Mouse (Mus musculus) midbrain, embryonic 14.5 days (tissue): ENCODE measurements around the gene Ryr3. TPM values are rescaled to one million over a fixed set of nuclear protein-coding genes. Genes with fewer than 3 reads are reported as not detected.
"Not testable (repeated sequence)": the region's sequence is repeated elsewhere in the genome, so short reads cannot be mapped to it uniquely, and the experiment has no call there.

ENCODE experiments used
- ATAC-seq: fragments of 200-750 bp; cut with Nextera tagmentation; 2 replicates; pipeline ENCODE4 v1.8.0; 2017; ENCODE audit warnings: moderate number of reproducible peaks, moderate library complexity; ENCODE audit not compliant: low FRiP score, low TSS enrichment
- DNase-seq: peaks from one replicate; pipeline ENCODE4 v3.0.0-alpha.2; 2015
- H3K27ac ChIP-seq: fragments of 300-500 bp; sonication (generic); replicated peaks from 2 replicates; pipeline ENCODE4 v1.5.1; 2014; ENCODE audit warnings: mild to moderate bottlenecking, low read depth, low read length, moderate library complexity
- H3K27me3 ChIP-seq: fragments of 300-500 bp; sonication (generic); 2 replicates; pipeline ENCODE4 v1.6.1; 2014; ENCODE audit warnings: low read length, control low read depth, mixed read lengths; ENCODE audit not compliant: control insufficient read depth, insufficient read depth
- H3K36me3 ChIP-seq: fragments of 300-500 bp; sonication (generic); 2 replicates; pipeline ENCODE4 v1.6.1; 2014; ENCODE audit warnings: low read length, control low read depth; ENCODE audit not compliant: control insufficient read depth, insufficient read depth
- H3K4me1 ChIP-seq: fragments of 300-500 bp; sonication (generic); 2 replicates; pipeline ENCODE4 v1.6.1; 2014; ENCODE audit warnings: mild to moderate bottlenecking, antibody characterized with exemption, low read length, control low read depth; ENCODE audit not compliant: control insufficient read depth, insufficient read depth
- H3K4me2 ChIP-seq: fragments of 300-500 bp; sonication (generic); 2 replicates; pipeline ENCODE4 v1.6.1; 2014; ENCODE audit warnings: mild to moderate bottlenecking, low read length, moderate library complexity
- H3K4me3 ChIP-seq: fragments of 300-500 bp; sonication (generic); replicated peaks from 2 replicates; pipeline ENCODE4 v1.5.1; 2014; ENCODE audit warnings: low read depth, low read length
- H3K9ac ChIP-seq: fragments of 300-500 bp; sonication (generic); replicated peaks from 2 replicates; pipeline ENCODE4 v1.6.1; 2014; ENCODE audit warnings: mild to moderate bottlenecking, low read length, moderate library complexity
- H3K9me3 ChIP-seq: fragments of 300-500 bp; sonication (generic); 2 replicates; pipeline ENCODE4 v1.6.1; 2016; ENCODE audit warnings: low read length, control low read depth, mixed read lengths; ENCODE audit not compliant: control insufficient read depth
- WGBS: fragments of 180-500 bp; shearing (Covaris S2); extraction: QIAGEN DNeasy Blood & Tissue Kit; methylation state at CpG from one replicate; pipeline ENCODE4 v1.1.7; 2014; 5-methylcytosine and 5-hydroxymethylcytosine counted together
- polyA plus RNA-seq: library from polyadenylated mRNA; unstranded; fragments of >200 nt; fragmentation: Nextera tagmentation; extraction: Ambion mirVana; gene quantifications from 2 replicates; pipeline ENCODE4 v1.2.1, GENCODE M21; 2014

Ryr3 gene
- polyA plus RNA-seq, 1 experiment from 2014 or later: 4.3 TPM

DNA sequence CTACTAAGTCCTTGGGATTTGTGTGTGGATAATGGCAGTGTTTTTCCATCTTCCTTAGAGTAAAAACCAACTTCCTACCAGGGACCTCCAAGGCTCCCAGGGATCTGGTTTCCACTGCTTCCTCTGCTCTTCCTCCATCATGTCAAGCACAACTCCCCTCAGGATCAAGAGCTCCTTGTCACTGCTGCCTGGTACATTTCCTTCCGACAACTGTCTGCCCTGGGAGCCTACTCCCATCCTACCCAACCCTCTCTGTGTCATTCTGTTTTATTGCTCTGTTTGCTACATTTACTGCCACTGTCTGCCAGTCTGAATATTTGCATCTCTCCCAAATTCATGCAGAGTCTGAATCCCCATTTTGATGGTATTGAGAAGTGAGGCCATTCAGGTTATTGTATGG is 97.8 kb downstream of the Ryr3 start:
- ATAC-seq (no peak), DNase-seq (no peak)
- Histone ChIP-seq H3K9ac (no peak overlapping the region), H3K27ac (no peak overlapping the region), H3K9me3 (no peaks in the 10 kb centered on the region), H3K27me3 (no peaks in the 10 kb centered on the region), H3K36me3 (no peaks in the 10 kb centered on the region), H3K4me1 (no peaks in the 10 kb centered on the region), H3K4me3 (no peak overlapping the region), H3K4me2 (no peak overlapping the region)
- 97% methylated on average over 1 of the region's 1 CpGs for WGBS

- no peak overlapping the region for H3K4me3 ChIP-seq
- H3K9ac ChIP-seq: no peak overlapping the region
- H3K27me3 ChIP-seq: no peaks in the 10 kb centered on the region
- DNase-seq (no peak), ATAC-seq (no peak)
- 94% methylated on average over 2 of the region's 2 CpGs for WGBS
- H3K36me3 ChIP-seq: no peaks in the 10 kb centered on the region
- no peaks in the 10 kb centered on the region for H3K9me3 ChIP-seq
- H3K4me1 ChIP-seq: no peaks in the 10 kb centered on the region
- H3K4me2 ChIP-seq: no peak overlapping the region
- H3K27ac ChIP-seq: no peak overlapping the region
These were observed 100.1 kb downstream of the Ryr3 start for GRCm38 (mm10) chr2:113116788-113117187.

DNA sequence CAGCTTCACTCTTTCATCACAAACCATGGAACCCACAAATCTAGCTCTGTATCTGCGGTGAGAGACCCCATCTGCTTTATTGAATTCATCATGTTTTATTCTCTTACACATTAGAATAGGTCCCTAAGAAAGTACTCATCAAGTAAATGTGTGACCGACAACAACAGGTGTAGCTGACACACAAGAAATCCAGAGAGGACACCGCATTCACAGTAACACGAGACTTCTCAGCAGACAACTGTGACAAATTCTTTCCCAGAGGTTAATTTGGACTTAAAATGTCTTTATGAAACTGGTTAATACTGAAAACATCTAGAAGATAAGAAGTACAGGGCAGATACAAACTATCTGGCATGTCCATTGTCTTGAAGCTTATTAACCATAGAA is 101.0 kb downstream of the Ryr3 start:
- Histone ChIP-seq H3K27me3 (no peaks in the 10 kb centered on the region), H3K4me2 (no peak overlapping the region), H3K4me1 (no peaks in the 10 kb centered on the region), H3K27ac (no peak overlapping the region), H3K9ac (no peak overlapping the region), H3K36me3 (no peaks in the 10 kb centered on the region), H3K4me3 (no peak overlapping the region), H3K9me3 (no peaks in the 10 kb centered on the region)
- ATAC-seq (no peak), DNase-seq (no peak)
- WGBS: 86% methylated on average over 4 of the region's 4 CpGs

GRCm38 (mm10) chr2:113115248-113115896 is 101.5 kb downstream of the Ryr3 start:
- Histone ChIP-seq H3K4me2 (no peak overlapping the region), H3K36me3 (no peaks in the 10 kb centered on the region), H3K4me1 (no peaks in the 10 kb centered on the region), H3K27me3 (no peaks in the 10 kb centered on the region), H3K9me3 (no peaks in the 10 kb centered on the region), H3K27ac (no peak overlapping the region), H3K9ac (no peak overlapping the region), H3K4me3 (no peak overlapping the region)
- no peak for DNase-seq
- ATAC-seq: no peak
- 88% methylated on average over 4 of the region's 4 CpGs for WGBS

DNA sequence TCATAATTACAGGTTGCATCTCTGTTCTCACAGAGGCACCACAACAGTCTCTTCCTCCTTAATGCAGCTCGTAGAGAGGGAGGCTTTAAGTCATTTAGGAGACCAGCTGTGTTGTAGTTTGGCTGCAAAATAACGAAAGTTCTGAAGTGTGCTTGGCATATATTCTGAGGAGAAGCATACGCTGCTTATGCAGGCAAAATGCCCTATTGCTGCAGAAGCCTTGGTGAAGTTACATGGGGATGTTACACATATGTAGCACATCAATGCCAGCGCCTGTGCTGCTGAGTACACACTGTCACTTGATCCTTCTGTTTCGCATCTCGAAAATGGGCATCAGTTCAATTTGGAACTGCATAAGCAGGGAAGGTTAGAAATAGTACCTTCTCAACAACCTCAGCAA is 112.3 kb downstream of the Ryr3 start:
- H3K36me3 ChIP-seq: no peaks in the 10 kb centered on the region
- no peak overlapping the region for H3K4me2 ChIP-seq
- H3K9me3 ChIP-seq: no peaks in the 10 kb centered on the region
- no peak overlapping the region for H3K9ac ChIP-seq
- DNase-seq (no peak), ATAC-seq (no peak)
- no peak overlapping the region for H3K4me3 ChIP-seq
- H3K27me3 ChIP-seq: no peaks in the 10 kb centered on the region
- no peaks in the 10 kb centered on the region for H3K4me1 ChIP-seq
- 88% methylated on average over 6 of the region's 6 CpGs for WGBS
- H3K27ac ChIP-seq: no peak overlapping the region

DNA sequence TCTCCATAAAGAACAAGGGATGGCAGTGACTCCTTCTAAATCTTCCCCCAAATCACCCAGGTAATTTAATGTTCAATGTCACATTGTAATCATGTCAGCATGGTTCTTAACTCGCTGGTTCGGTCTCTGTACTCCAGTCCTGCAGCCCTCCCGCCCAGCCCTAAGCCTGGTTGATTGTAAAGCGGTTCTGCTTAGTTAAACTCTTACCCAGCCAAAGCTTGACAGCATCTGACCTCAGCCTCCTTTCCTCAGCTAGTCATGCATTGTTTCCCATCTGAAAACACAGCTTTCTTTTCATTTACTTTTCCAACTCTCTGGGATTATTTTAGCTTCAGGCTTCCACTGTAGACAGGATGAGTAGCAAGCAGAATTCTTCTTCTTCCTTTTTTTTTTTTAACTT is 121.7 kb downstream of the Ryr3 start:
- Histone ChIP-seq H3K4me2 (no peak overlapping the region), H3K4me3 (no peak overlapping the region), H3K27me3 (no peaks in the 10 kb centered on the region), H3K4me1 (no peaks in the 10 kb centered on the region), H3K27ac (no peak overlapping the region), H3K36me3 (no peaks in the 10 kb centered on the region), H3K9me3 (no peaks in the 10 kb centered on the region), H3K9ac (no peak overlapping the region)
- ATAC-seq (no peak), DNase-seq (no peak)
- 61% methylated on average over 4 of the region's 4 CpGs for WGBS

DNA sequence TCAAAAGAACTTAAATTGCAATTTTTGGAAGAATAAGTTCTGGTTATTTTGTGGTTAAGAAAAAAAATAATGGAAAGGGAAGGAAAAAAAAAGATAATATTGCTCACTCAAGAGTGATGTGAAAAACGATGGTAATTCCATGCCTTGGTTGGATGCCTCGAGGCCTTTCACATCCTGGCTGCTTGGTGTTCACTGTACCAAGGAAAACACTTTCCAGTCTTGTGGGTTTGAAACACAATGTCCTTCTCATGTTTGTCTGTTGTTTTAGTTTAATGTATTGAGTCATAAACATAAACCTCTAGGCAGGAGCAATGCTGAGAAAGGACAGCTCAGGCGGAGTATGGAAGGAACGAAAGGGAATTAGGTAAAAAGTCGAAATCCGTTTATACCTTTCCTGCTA is 122.8 kb downstream of the Ryr3 start:
- 87% methylated on average over 6 of the region's 6 CpGs for WGBS

GRCm38 (mm10) chr2:113092756-113093155 is 124.1 kb downstream of the Ryr3 start:
- Histone ChIP-seq H3K27ac (no peak overlapping the region), H3K4me3 (no peak overlapping the region), H3K4me1 (no peaks in the 10 kb centered on the region), H3K36me3 (no peaks in the 10 kb centered on the region), H3K9ac (no peak overlapping the region), H3K27me3 (no peaks in the 10 kb centered on the region), H3K4me2 (no peak overlapping the region), H3K9me3 (no peaks in the 10 kb centered on the region)
- ATAC-seq: no peak
- no peak for DNase-seq
- 91% methylated on average over 1 of the region's 1 CpGs for WGBS

More for the DNA sequence above, 122.8 kb downstream of the Ryr3 start:
- DNase-seq (no peak), ATAC-seq (no peak)
- no peaks in the 10 kb centered on the region for H3K4me1 ChIP-seq
- no peak overlapping the region for H3K4me2 ChIP-seq
- no peak overlapping the region for H3K4me3 ChIP-seq
- no peaks in the 10 kb centered on the region for H3K9me3 ChIP-seq
- no peaks in the 10 kb centered on the region for H3K27me3 ChIP-seq
- no peak overlapping the region for H3K9ac ChIP-seq
- H3K27ac ChIP-seq: no peak overlapping the region
- no peaks in the 10 kb centered on the region for H3K36me3 ChIP-seq

GRCm38 (mm10) chr2:113091316-113091715 is 125.6 kb downstream of the Ryr3 start:
- not testable (repeated sequence) for H3K4me1 ChIP-seq, H3K36me3 ChIP-seq, DNase-seq, H3K4me3 ChIP-seq, H3K27me3 ChIP-seq, H3K9me3 ChIP-seq, H3K4me2 ChIP-seq, ATAC-seq, H3K9ac ChIP-seq, H3K27ac ChIP-seq
- WGBS: 84% methylated on average over 1 of the region's 1 CpGs
